Mouse (Mus musculus): Measurements from ENCODE around the gene Naa20. TPM values are rescaled to one million over a fixed set of nuclear protein-coding genes. Genes with fewer than 3 reads are reported as not detected.

Naa20 gene
- polyA plus RNA-seq, 1 experiment from 2014 or later, result 39.7 TPM

- Histone ChIP-seq H3K4me3 (ENCODE audit: low read depth, low read length) (no peak overlapping the region), H3K9ac (ENCODE audit: low read depth, low read length) (no peak overlapping the region), H3K27me3 (ENCODE audit: control insufficient read depth, insufficient read depth, low read depth, low read length) (no peaks in the 10 kb centered on the region), H3K36me3 (ENCODE audit: control insufficient read depth, insufficient read depth) (no peaks in the 10 kb centered on the region), H3K4me1 (ENCODE audit: control insufficient read depth, low read depth, low read length) (peaks cover 7% of the 10 kb centered on the region), H3K27ac (ENCODE audit: low read length) (no peak overlapping the region), H3K4me2 (ENCODE audit: low read depth, low read length) (no peak overlapping the region), H3K9me3 (replicated peaks; ENCODE audit: control insufficient read depth, low read length) (no peaks in the 10 kb centered on the region)
- 59% methylated on average over 8 of the region's 8 CpGs for WGBS (ENCODE audit: insufficient replicate concordance)
- ATAC-seq (ENCODE audit: low read depth), result no peak
These were observed 35.1 kb downstream of the Naa20 start for GRCm38 (mm10) chr2:145936975-145937374.

- Histone ChIP-seq H3K27me3 (ENCODE audit: control insufficient read depth, insufficient read depth, low read depth, low read length) (no peaks in the 10 kb centered on the region), H3K36me3 (ENCODE audit: control insufficient read depth, insufficient read depth) (no peaks in the 10 kb centered on the region), H3K27ac (ENCODE audit: low read length) (no peak overlapping the region), H3K9ac (ENCODE audit: low read depth, low read length) (no peak overlapping the region), H3K4me1 (ENCODE audit: control insufficient read depth, low read depth, low read length) (no peaks in the 10 kb centered on the region), H3K4me3 (ENCODE audit: low read depth, low read length) (no peak overlapping the region), H3K4me2 (ENCODE audit: low read depth, low read length) (no peak overlapping the region), H3K9me3 (replicated peaks; ENCODE audit: control insufficient read depth, low read length) (no peaks in the 10 kb centered on the region)
- WGBS (ENCODE audit: insufficient replicate concordance), result 44% methylated on average over 3 of the region's 3 CpGs
- no peak for ATAC-seq (ENCODE audit: low read depth)
These were observed 39.5 kb downstream of the Naa20 start for GRCm38 (mm10) chr2:145941403-145941802.

GRCm38 (mm10) chr2:145944286-145944685 lies 42.4 kb downstream of the Naa20 start:
- Histone ChIP-seq H3K27me3 (ENCODE audit: control insufficient read depth, insufficient read depth, low read depth, low read length) (no peaks in the 10 kb centered on the region), H3K27ac (ENCODE audit: low read length) (no peak overlapping the region), H3K9me3 (replicated peaks; ENCODE audit: control insufficient read depth, low read length) (no peaks in the 10 kb centered on the region), H3K9ac (ENCODE audit: low read depth, low read length) (no peak overlapping the region), H3K36me3 (ENCODE audit: control insufficient read depth, insufficient read depth) (no peaks in the 10 kb centered on the region), H3K4me1 (ENCODE audit: control insufficient read depth, low read depth, low read length) (no peaks in the 10 kb centered on the region), H3K4me2 (ENCODE audit: low read depth, low read length) (no peak overlapping the region), H3K4me3 (ENCODE audit: low read depth, low read length) (no peak overlapping the region)
- WGBS (ENCODE audit: insufficient replicate concordance), result 65% methylated on average over 3 of the region's 3 CpGs
- ATAC-seq (ENCODE audit: low read depth), result no peak

- no peak overlapping the region for H3K4me3 ChIP-seq (ENCODE audit: low read depth, low read length)
- no peaks in the 10 kb centered on the region for H3K27me3 ChIP-seq (ENCODE audit: control insufficient read depth, insufficient read depth, low read depth, low read length)
- H3K27ac ChIP-seq (ENCODE audit: low read length), result no peak overlapping the region
- no peaks in the 10 kb centered on the region for H3K9me3 ChIP-seq (replicated peaks; ENCODE audit: control insufficient read depth, low read length)
- 60% methylated on average over 7 of the region's 7 CpGs for WGBS (ENCODE audit: insufficient replicate concordance)
- no peaks in the 10 kb centered on the region for H3K4me1 ChIP-seq (ENCODE audit: control insufficient read depth, low read depth, low read length)
- H3K9ac ChIP-seq (ENCODE audit: low read depth, low read length), result no peak overlapping the region
- H3K4me2 ChIP-seq (ENCODE audit: low read depth, low read length), result no peak overlapping the region
- no peak for ATAC-seq (ENCODE audit: low read depth)
- H3K36me3 ChIP-seq (ENCODE audit: control insufficient read depth, insufficient read depth), result no peaks in the 10 kb centered on the region
These were observed 46.6 kb downstream of the Naa20 start for GRCm38 (mm10) chr2:145948402-145948954.

GRCm38 (mm10) chr2:145949475-145950068 lies 47.7 kb downstream of the Naa20 start:
- H3K9ac ChIP-seq (ENCODE audit: low read depth, low read length), result no peak overlapping the region
- H3K27me3 ChIP-seq (ENCODE audit: control insufficient read depth, insufficient read depth, low read depth, low read length), result no peaks in the 10 kb centered on the region
- H3K4me2 ChIP-seq (ENCODE audit: low read depth, low read length), result no peak overlapping the region
- H3K4me1 ChIP-seq (ENCODE audit: control insufficient read depth, low read depth, low read length), result no peaks in the 10 kb centered on the region
- WGBS (ENCODE audit: insufficient replicate concordance), result 55% methylated on average over 11 of the region's 11 CpGs
- no peaks in the 10 kb centered on the region for H3K36me3 ChIP-seq (ENCODE audit: control insufficient read depth, insufficient read depth)
- no peak overlapping the region for H3K4me3 ChIP-seq (ENCODE audit: low read depth, low read length)
- H3K9me3 ChIP-seq (replicated peaks; ENCODE audit: control insufficient read depth, low read length), result no peaks in the 10 kb centered on the region
- no peak overlapping the region for H3K27ac ChIP-seq (ENCODE audit: low read length)
- ATAC-seq (ENCODE audit: low read depth), result no peak

- ATAC-seq (ENCODE audit: low read depth), result no peak
These were observed 48.3 kb downstream of the Naa20 start for GRCm38 (mm10) chr2:145950239-145950638.

GRCm38 (mm10) chr2:145952726-145953125 lies 50.8 kb downstream of the Naa20 start:
- ATAC-seq (ENCODE audit: low read depth), result no peak
- no peaks in the 10 kb centered on the region for H3K9me3 ChIP-seq (replicated peaks; ENCODE audit: control insufficient read depth, low read length)
- H3K27ac ChIP-seq (ENCODE audit: low read length), result no peak overlapping the region
- no peaks in the 10 kb centered on the region for H3K27me3 ChIP-seq (ENCODE audit: control insufficient read depth, insufficient read depth, low read depth, low read length)
- H3K4me1 ChIP-seq (ENCODE audit: control insufficient read depth, low read depth, low read length), result no peaks in the 10 kb centered on the region
- 52% methylated on average over 5 of the region's 5 CpGs for WGBS (ENCODE audit: insufficient replicate concordance)
- no peak overlapping the region for H3K4me2 ChIP-seq (ENCODE audit: low read depth, low read length)
- no peaks in the 10 kb centered on the region for H3K36me3 ChIP-seq (ENCODE audit: control insufficient read depth, insufficient read depth)
- no peak overlapping the region for H3K9ac ChIP-seq (ENCODE audit: low read depth, low read length)
- no peak overlapping the region for H3K4me3 ChIP-seq (ENCODE audit: low read depth, low read length)

More at GRCm38 (mm10) chr2:145950239-145950638, 48.3 kb downstream of the Naa20 start:
- Histone ChIP-seq H3K4me1 (ENCODE audit: control insufficient read depth, low read depth, low read length) (no peaks in the 10 kb centered on the region), H3K9me3 (replicated peaks; ENCODE audit: control insufficient read depth, low read length) (no peaks in the 10 kb centered on the region), H3K27me3 (ENCODE audit: control insufficient read depth, insufficient read depth, low read depth, low read length) (no peaks in the 10 kb centered on the region), H3K4me3 (ENCODE audit: low read depth, low read length) (no peak overlapping the region), H3K9ac (ENCODE audit: low read depth, low read length) (no peak overlapping the region), H3K27ac (ENCODE audit: low read length) (no peak overlapping the region), H3K36me3 (ENCODE audit: control insufficient read depth, insufficient read depth) (no peaks in the 10 kb centered on the region), H3K4me2 (ENCODE audit: low read depth, low read length) (no peak overlapping the region)
- 46% methylated on average over 10 of the region's 10 CpGs for WGBS (ENCODE audit: insufficient replicate concordance)

GRCm38 (mm10) chr2:145955844-145956243 lies 53.9 kb downstream of the Naa20 start:
- no peak overlapping the region for H3K9ac ChIP-seq (ENCODE audit: low read depth, low read length)
- no peak for ATAC-seq (ENCODE audit: low read depth)
- no peaks in the 10 kb centered on the region for H3K4me1 ChIP-seq (ENCODE audit: control insufficient read depth, low read depth, low read length)
- H3K4me3 ChIP-seq (ENCODE audit: low read depth, low read length), result no peak overlapping the region
- WGBS (ENCODE audit: insufficient replicate concordance), result 61% methylated on average over 10 of the region's 10 CpGs
- no peaks in the 10 kb centered on the region for H3K27me3 ChIP-seq (ENCODE audit: control insufficient read depth, insufficient read depth, low read depth, low read length)
- H3K27ac ChIP-seq (ENCODE audit: low read length), result no peak overlapping the region
- H3K4me2 ChIP-seq (ENCODE audit: low read depth, low read length), result no peak overlapping the region
- no peaks in the 10 kb centered on the region for H3K36me3 ChIP-seq (ENCODE audit: control insufficient read depth, insufficient read depth)
- H3K9me3 ChIP-seq (replicated peaks; ENCODE audit: control insufficient read depth, low read length), result no peaks in the 10 kb centered on the region

GRCm38 (mm10) chr2:145956318-145956717 lies 54.4 kb downstream of the Naa20 start:
- Histone ChIP-seq H3K9me3 (replicated peaks; ENCODE audit: control insufficient read depth, low read length) (no peaks in the 10 kb centered on the region), H3K4me1 (ENCODE audit: control insufficient read depth, low read depth, low read length) (no peaks in the 10 kb centered on the region), H3K27me3 (ENCODE audit: control insufficient read depth, insufficient read depth, low read depth, low read length) (no peaks in the 10 kb centered on the region), H3K36me3 (ENCODE audit: control insufficient read depth, insufficient read depth) (no peaks in the 10 kb centered on the region), H3K4me3 (ENCODE audit: low read depth, low read length) (no peak overlapping the region), H3K9ac (ENCODE audit: low read depth, low read length) (no peak overlapping the region), H3K4me2 (ENCODE audit: low read depth, low read length) (no peak overlapping the region), H3K27ac (ENCODE audit: low read length) (no peak overlapping the region)
- 45% methylated on average over 5 of the region's 5 CpGs for WGBS (ENCODE audit: insufficient replicate concordance)
- ATAC-seq (ENCODE audit: low read depth), result no peak
